Mouse (Mus musculus) testis, adult 10 weeks (tissue): ENCODE results near the gene Gm21304. TPM values are rescaled to one million over a fixed set of nuclear protein-coding genes. Genes with fewer than 3 reads are reported as not detected.

Source experiments
- polyA plus RNA-seq: library from polyadenylated mRNA; stranded (reverse); fragments of 350-450 nt; fragmentation: Illumina TruSeq; extraction: RNeasy Lipid Tissue Mini Kit (QIAGEN cat#74804); gene quantifications from one replicate; pipeline ENCODE4 v1.2.3, GENCODE M21; 2014; ENCODE audit warnings: low read depth, low replicate concordance

Gene Gm21304
- polyA plus RNA-seq = not detected

GRCm38 (mm10) chr10:104168215-104168614, at the start of gene Gm21304:
Gene Gm21304 (plus strand): TSS chr10:104168515.

GRCm38 (mm10) chr10:104142687-104143086, 25.6 kb upstream of the Gm21304 start, which contains the start of gene Gm21293:
Gene Gm21293 (plus strand): TSS chr10:104142987.

GRCm38 (mm10) chr10:104151197-104151596, 17.1 kb upstream of the Gm21304 start, which contains the start of gene Gm6763:
Gene Gm6763 (plus strand): TSS chr10:104151497.

GRCm38 (mm10) chr10:104159706-104160105, 8.6 kb upstream of the Gm21304 start, which contains the start of gene Gm8764:
Gene Gm8764 (plus strand): TSS chr10:104160006.

GRCm38 (mm10) chr10:104176724-104177123, 8.4 kb downstream of the Gm21304 start, which contains the start of gene Gm21312:
Gene Gm21312 (plus strand): TSS chr10:104177024.

GRCm38 (mm10) chr10:104185233-104185632, 16.9 kb downstream of the Gm21304 start, which contains the start of gene Gm20765:
Gene Gm20765 (plus strand): TSS chr10:104185533.

GRCm38 (mm10) chr10:104193742-104194141, 25.4 kb downstream of the Gm21304 start, which contains the start of gene Gm4340:
Gene Gm4340 (plus strand): TSS chr10:104194042.

Other genes with a start within 250 kb of the Gm21304 start
- gene Gm21293, start 25.5 kb upstream of the Gm21304 start, polyA plus RNA-seq = not detected
- gene Gm6763, start 17.0 kb upstream of the Gm21304 start, polyA plus RNA-seq = not detected
- not detected for gene Gm8764, start 8.5 kb upstream of the Gm21304 start, polyA plus RNA-seq
- gene Gm21312, start 8.5 kb downstream of the Gm21304 start, polyA plus RNA-seq = not detected
- not detected for gene Gm20765, start 17.0 kb downstream of the Gm21304 start, polyA plus RNA-seq
- gene Gm4340, start 25.5 kb downstream of the Gm21304 start, polyA plus RNA-seq = not detected